ENCODE assay signal across 9 mouse cellular contexts in genomic region chr5:112242361-112242778, GRCm38 (mm10). TPM values are rescaled to one million over a fixed set of nuclear protein-coding genes. Genes with fewer than 3 reads are reported as not detected.
DNase-seq lines count a peak whose midpoint lies in the region; ATAC-seq lines count a peak whose summit lies in the region.
"Had no signal": no experiment of that assay in that cellular context is flagged by ENCODE, and none has a peak within 500 bp of the region (broad histone marks: within the 10 kb centered on the region; RNA-seq: fewer than 3 reads in every experiment).

No protein-coding gene starts in this region.

- WGBS in embryonic facial prominence, embryonic 13.5 days, result 47% methylated on average over 5 of the region's 5 CpGs
- WGBS in embryonic facial prominence, embryonic 10.5 days, result 73% methylated on average over 5 of the region's 5 CpGs

- peaks cover 34% of the 10 kb centered on the region for H3K27me3 ChIP-seq in embryonic facial prominence, embryonic 13.5 days
- peaks cover 36% of the 10 kb centered on the region for H3K27me3 ChIP-seq in embryonic facial prominence, embryonic 10.5 days (replicated peaks; ENCODE audit: low read depth, poor library complexity, severe bottlenecking)

- no peak overlapping the region for H3K27ac ChIP-seq in embryonic facial prominence, embryonic 13.5 days
- H3K27ac ChIP-seq in embryonic facial prominence, embryonic 10.5 days (replicated peaks), result no peak overlapping the region
- H3K27ac ChIP-seq: limb, embryonic 12.5 days had no signal

- ATAC-seq in embryonic facial prominence, embryonic 13.5 days (ENCODE audit: insufficient number of reproducible peaks, insufficient read depth, low FRiP score, low TSS enrichment, low read depth), result no peak
- ATAC-seq in megakaryocyte-erythroid progenitor cell, adult 5-6 weeks (replicated peaks; ENCODE audit: low FRiP score, low TSS enrichment, poor library complexity, severe bottlenecking), result peak; percentile 68
- ATAC-seq in monocyte, adult 5-6 weeks (replicated peaks; ENCODE audit: insufficient number of reproducible peaks, low FRiP score, low TSS enrichment, poor library complexity, severe bottlenecking), result no peak

- no peaks in the 10 kb centered on the region for H3K36me3 ChIP-seq in embryonic facial prominence, embryonic 13.5 days
- H3K36me3 ChIP-seq in embryonic facial prominence, embryonic 10.5 days (replicated peaks), result no peaks in the 10 kb centered on the region
- H3K36me3 ChIP-seq: limb, embryonic 12.5 days had no signal

- no peak for DNase-seq in embryonic facial prominence, embryonic 10.5 days (ENCODE audit: low spot score)
- peak; percentile 49 to 66 for DNase-seq in heart, adult 18-20 months
- peak; percentile 84 for DNase-seq in kidney, postnatal 10 days
- DNase-seq in layer of hippocampus, adult 18-20 months (ENCODE audit: low spot score in 2 of 2), result no peak
- DNase-seq in urinary bladder, postnatal 36 days (ENCODE audit: low spot score in 2 of 2), result no peak

- H3K4me2 ChIP-seq in embryonic facial prominence, embryonic 13.5 days, result no peak overlapping the region
- H3K4me2 ChIP-seq: limb, embryonic 12.5 days had no signal

- H3K4me1 ChIP-seq in embryonic facial prominence, embryonic 13.5 days, result peaks cover 20% of the 10 kb centered on the region
- H3K4me1 ChIP-seq in embryonic facial prominence, embryonic 10.5 days, result peaks cover 55% of the 10 kb centered on the region

- peak overlapping the region; percentile 40; the same call in 1 of the 2 replicates for H3K9ac ChIP-seq in embryonic facial prominence, embryonic 13.5 days
- H3K9ac ChIP-seq: limb, embryonic 12.5 days had no signal

- no peaks in the 10 kb centered on the region for H3K9me3 ChIP-seq in embryonic facial prominence, embryonic 13.5 days
- no peaks in the 10 kb centered on the region for H3K9me3 ChIP-seq in embryonic facial prominence, embryonic 10.5 days
- H3K9me3 ChIP-seq: limb, embryonic 12.5 days had no signal

- H3K4me3 ChIP-seq in embryonic facial prominence, embryonic 13.5 days, result no peak overlapping the region
- no peak overlapping the region for H3K4me3 ChIP-seq in embryonic facial prominence, embryonic 10.5 days
- H3K4me3 ChIP-seq: limb, embryonic 12.5 days had no signal

RNA-seq across cellular contexts. Expression of gene Cryba4, which starts 9.9 kb away (rescaled TPM):
- 1.0 and 1.9 TPM in 2 replicates for polyA plus RNA-seq in embryonic facial prominence, embryonic 13.5 days (2015; fragmentation: Nextera tagmentation; extraction: Ambion mirVana)
- polyA plus RNA-seq in embryonic facial prominence, embryonic 10.5 days (2016; fragmentation: Nextera tagmentation; extraction: Ambion mirVana), result 0.35 and 0.69 TPM in 2 replicates
- 1 to 10 TPM; 5.7 to 6.6 TPM for total RNA-seq in heart, adult 18-20 months (2021)
- not detected in 2 replicates for total RNA-seq in megakaryocyte-erythroid progenitor cell, adult 5-6 weeks (2014; fragmentation: Nextera tagmentation)
- not detected in 2 replicates for total RNA-seq in megakaryocyte-erythroid progenitor cell, adult 5-6 weeks (2017)
- 1 to 10 TPM in 1 of 2 experiments, not detected in 1; 1.0 TPM for total RNA-seq in layer of hippocampus, adult 18-20 months (2021)
- 1.8 to 2.1 TPM in 2 of 3 replicates, not detected in the other for total RNA-seq in monocyte, adult 5-6 weeks (2017)

RNA-seq across cellular contexts. Expression of gene Crybb1, which starts 13.2 kb away (rescaled TPM):
- 1.0 and 1.3 TPM in 2 replicates for polyA plus RNA-seq in embryonic facial prominence, embryonic 13.5 days (2015; fragmentation: Nextera tagmentation; extraction: Ambion mirVana)
- 0.20 and 0.80 TPM in 2 replicates for polyA plus RNA-seq in embryonic facial prominence, embryonic 10.5 days (2016; fragmentation: Nextera tagmentation; extraction: Ambion mirVana)
- total RNA-seq in heart, adult 18-20 months (2021), result 1 to 10 TPM; 2.0 to 3.1 TPM
- not detected in 2 replicates for total RNA-seq in megakaryocyte-erythroid progenitor cell, adult 5-6 weeks (2014; fragmentation: Nextera tagmentation)
- not detected in 2 replicates for total RNA-seq in megakaryocyte-erythroid progenitor cell, adult 5-6 weeks (2017)
- total RNA-seq in layer of hippocampus, adult 18-20 months (2021), result 1 to 10 TPM; 8.5 to 9.2 TPM
- not detected in 3 replicates for total RNA-seq in monocyte, adult 5-6 weeks (2017)

RNA-seq across cellular contexts. Expression of gene Tpst2, which starts 34.1 kb away (rescaled TPM):
- polyA plus RNA-seq in embryonic facial prominence, embryonic 13.5 days (2015; fragmentation: Nextera tagmentation; extraction: Ambion mirVana), result 38.7 and 42.8 TPM in 2 replicates
- polyA plus RNA-seq in embryonic facial prominence, embryonic 10.5 days (2016; fragmentation: Nextera tagmentation; extraction: Ambion mirVana), result 34.0 and 35.9 TPM in 2 replicates
- total RNA-seq in heart, adult 18-20 months (2021), result 10 to 100 TPM; 47.1 to 50.0 TPM
- 37.4 and 43.4 TPM in 2 replicates for total RNA-seq in megakaryocyte-erythroid progenitor cell, adult 5-6 weeks (2014; fragmentation: Nextera tagmentation)
- total RNA-seq in megakaryocyte-erythroid progenitor cell, adult 5-6 weeks (2017), result 17.6 and 27.3 TPM in 2 replicates
- total RNA-seq in layer of hippocampus, adult 18-20 months (2021), result 10 to 100 TPM; 37.0 to 40.5 TPM
- total RNA-seq in monocyte, adult 5-6 weeks (2017), result 60.8 to 104 TPM (median 99.4 TPM) in 3 replicates

Comparison
In these comparisons a context has a peak if more than half of its experiments do, and no peak if none do; other contexts are left out.
1. DNase-seq: peak in heart, adult 18-20 months (2 of 2) and kidney, postnatal 10 days (single experiment); none in embryonic facial prominence, embryonic 10.5 days (single experiment), layer of hippocampus, adult 18-20 months (0 of 2) and urinary bladder, postnatal 36 days (0 of 2).